Mouse (Mus musculus): ENCODE measurements around the gene Ttll7.

DNA sequence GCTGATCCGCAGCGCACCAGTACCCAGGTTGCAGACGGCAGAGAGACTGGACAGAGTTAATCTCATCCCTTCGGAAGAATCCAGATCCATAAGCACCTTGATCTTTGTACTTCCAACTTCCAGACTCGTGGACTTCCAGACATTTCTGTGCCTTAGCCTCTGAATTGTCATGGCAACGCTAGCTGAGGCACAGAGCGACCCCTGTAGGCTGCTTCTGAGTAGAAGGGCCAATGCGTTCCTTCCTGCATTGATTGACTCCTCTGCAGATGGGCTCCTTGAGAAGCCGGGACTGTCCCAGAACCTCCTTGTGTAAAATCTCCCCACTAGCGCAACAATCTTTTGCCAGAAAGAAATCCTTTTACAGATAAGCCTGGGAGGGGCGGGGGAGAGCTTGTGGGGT lies 177.6 kb downstream of the Ttll7 start:
- TF ChIP-seq CTCF (IDR thresholded peaks at IDR 0.05; ENCODE audit: low read depth, low read length) (no peak), POLR2A (IDR thresholded peaks at IDR 0.05; ENCODE audit: extremely low read depth, insufficient read depth, low read length) (no peak)
